Mouse (Mus musculus): ENCODE results near the gene Myo16.

DNA sequence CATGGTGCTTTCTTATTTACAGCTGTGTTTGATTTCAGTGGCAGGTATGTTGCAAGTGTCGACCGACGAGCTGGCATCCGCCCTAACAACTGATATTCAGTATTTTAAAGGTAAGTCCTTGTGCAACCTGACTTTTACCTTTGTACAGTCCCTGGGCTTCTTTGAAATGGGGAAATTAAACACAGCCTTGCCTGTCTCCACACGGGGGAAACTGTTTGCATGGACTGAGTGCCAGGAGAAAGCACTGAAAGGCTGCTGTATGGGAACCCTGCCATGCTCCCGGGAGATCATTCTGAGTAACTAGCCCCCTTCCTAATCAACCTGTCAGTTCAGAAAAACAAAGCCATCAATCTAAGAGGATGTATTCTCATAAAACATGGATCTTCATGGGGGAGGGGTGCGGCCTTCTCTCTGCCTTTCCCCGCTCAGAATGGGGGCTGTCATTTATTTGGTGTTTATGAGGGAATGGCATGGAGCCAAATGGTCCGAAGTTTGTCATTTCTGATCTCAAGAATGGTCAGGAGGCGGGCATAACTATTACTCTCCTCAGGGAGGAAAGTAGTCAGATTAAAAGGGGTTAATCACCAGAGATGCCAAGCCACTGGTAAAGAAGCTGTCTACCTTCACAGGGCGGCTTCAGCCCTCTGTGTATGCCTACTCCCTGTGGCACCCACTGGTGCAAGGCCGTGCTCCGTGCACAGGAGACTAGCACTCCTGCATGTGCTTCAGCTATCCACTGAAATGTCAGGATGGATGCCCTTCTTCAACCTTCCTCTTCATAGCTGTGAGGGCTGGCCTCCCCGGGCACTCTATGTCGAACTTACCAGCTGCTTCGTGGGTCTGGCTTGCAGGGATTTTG lies 286.1 kb downstream of the Myo16 start:
- TF ChIP-seq CTCF (IDR thresholded peaks at IDR 0.05; ENCODE audit: insufficient read depth, low read depth, low read length): no peak
- no peak for TF ChIP-seq POLR2A (IDR thresholded peaks at IDR 0.05; ENCODE audit: insufficient read depth, low read depth, low read length)
